Mouse (Mus musculus) urinary bladder, adult 18-20 months (tissue): ENCODE data around the gene Evl.
"Not testable (repeated sequence)": the region's sequence is repeated elsewhere in the genome, so short reads cannot be mapped to it uniquely, and the experiment has no call there.

Source experiments
- DNase-seq, 2 experiments: peaks; one replicate each; pipeline ENCODE4 v3.0.0; 2022; ENCODE audit warnings: low spot score in 2 of 2, mixed read lengths in 2 of 2

The Evl gene

DNA sequence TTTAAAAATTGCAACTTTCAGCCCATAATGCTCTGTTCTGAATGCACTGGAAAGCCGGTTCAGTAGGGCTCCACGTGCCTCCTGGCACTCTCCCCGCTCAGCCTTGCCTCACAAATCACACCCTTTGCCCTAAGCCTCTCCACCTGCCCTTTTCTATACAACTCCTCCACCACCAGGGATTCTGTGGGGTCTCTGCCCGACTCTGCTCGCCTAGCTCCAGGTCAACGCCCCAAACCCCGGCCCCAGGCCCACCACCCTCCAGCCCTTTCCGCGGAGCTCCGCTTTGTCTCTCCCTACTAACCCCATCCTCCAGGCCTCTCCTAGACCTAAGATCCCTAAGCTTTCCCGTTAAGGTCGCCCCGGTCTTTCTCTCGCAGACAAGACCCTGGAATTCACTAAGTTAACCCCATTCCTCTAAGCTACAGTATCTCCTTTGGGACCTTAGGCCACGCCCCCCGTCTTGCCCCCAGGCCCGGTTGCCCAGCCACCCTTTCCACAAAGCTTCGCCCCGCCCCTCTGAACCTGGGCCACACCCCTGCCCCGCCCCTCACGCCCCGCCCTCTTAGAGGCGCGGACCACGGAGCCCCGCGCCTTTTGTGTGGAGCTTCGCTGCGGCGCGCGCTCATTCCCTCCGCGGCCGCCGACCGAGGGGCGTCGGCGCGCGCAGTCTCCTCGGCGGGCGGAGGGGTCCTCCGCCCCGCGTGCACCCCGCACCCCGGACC lies at the start of gene Evl:
TSS of gene Evl (plus strand) at position 601 of the 722 bp plus-strand sequence.
- peak; percentile 63 to 66 for DNase-seq

DNA sequence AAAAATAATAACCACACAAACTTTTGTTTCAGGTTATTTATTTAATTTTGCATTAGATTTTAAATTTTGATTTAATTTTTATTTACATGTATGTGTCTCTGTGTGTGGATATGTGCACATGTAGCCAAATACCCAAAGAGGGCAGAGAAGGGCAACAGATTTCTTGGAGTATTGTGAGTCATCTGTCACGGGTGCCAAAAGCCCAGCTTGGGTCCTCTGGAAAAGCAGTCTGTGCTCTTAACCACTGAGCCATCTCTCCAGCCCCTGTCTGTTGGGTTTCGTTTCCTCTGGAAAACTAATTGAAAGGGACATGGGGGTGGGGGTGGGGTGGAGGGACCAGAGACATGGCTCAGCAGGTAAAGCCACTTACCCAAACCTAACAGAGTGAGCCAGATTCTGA lies 48.7 kb upstream of the Evl start:
- DNase-seq, result no peak

DNA sequence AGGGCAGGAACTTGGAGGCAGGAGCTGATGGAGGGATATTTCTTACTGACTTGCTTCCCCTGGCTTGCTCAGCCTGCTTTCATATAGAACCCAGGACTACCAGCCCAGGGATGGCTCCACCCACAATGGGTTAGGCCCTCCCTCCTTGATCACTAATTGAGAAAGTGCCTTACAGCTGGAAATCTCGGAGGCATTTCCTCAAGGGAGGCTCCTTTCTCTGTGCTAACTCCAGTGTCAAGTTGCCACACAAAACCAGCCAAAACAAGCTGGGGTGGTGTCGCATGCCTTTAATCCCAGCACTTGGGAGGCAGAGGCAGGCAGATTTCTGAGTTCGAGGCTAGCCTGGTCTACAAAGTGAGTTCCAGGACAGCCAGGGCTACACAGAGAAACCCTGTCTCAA lies 47.5 kb upstream of the Evl start:
- DNase-seq, result not testable (repeated sequence)

DNA sequence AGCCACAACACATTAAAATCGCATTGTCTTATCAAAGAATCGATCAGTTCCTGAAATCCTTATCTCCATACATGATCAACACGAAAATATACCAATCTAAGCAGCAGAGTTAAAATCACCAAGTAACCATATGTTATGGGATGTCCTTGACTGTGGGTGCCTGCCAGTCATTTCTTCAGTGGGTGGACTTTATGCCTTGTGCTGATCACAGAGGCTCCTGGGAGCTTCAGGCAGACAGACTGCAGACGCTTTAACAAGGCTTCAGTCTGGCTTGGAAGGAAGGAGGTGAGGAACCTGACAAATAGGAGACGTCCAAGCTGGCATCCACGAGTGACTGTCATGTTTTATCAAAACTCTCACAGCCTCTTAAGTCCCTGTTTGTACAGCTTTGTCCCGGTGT lies 43.9 kb upstream of the Evl start:
- no peak for DNase-seq

DNA sequence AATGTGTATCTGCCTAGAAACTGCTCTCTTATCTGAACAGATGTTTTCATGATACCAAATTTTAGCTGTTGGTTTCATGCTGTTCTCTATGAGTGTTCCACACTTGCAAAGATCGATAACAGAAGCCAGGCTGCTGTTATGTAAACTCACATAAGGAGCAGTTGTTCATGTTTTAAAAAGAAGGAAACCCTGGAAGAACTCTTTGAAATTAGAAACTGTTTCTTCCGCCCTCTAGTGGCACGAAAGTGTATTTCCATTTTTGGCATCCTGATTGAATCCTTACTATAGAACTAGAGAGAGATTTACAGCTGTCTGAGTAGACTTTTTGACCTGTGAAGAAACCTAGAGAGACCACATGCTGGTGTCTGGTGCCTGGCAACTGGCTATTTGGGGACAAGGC lies 43.5 kb upstream of the Evl start:
- no peak for DNase-seq

DNA sequence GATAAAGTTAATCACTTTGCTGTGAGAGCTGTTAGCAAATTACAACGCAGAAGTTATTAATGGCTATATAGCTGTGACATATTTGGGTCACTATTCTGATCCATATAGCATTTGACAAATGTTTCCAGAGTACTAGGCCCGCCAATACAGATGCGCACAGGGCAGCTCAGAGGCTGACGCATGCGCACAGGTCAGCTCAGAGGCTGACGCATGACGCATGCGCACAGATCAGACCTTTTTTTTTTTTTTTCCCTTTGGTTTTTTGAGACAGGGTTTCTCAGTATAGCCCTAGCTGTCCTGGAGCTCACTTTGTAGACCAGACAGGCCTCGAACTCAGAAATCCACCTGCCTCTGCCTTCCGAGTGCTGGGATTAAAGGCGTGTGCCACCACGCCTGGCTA lies 39.1 kb upstream of the Evl start:
- DNase-seq, result no peak

DNA sequence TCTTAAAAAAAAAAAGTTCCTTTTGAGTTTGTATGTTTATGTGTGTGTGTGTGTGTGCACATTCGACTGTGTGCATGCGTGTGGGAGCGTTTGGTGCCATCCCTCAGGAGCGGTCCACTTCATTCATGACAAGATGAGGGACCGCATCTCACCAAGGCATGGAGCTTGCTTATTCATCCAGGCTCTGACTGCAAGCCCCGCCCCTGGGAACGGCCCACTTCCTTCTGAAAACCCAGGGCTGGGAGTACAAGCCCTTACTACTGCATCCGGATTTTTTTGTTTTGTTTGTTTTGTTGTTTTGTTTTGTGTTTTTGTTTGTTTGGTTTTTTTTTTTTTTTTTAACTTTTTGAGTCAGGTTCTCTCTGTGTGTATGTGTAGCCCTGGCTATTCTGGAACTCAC lies 35.1 kb upstream of the Evl start:
- no peak for DNase-seq

DNA sequence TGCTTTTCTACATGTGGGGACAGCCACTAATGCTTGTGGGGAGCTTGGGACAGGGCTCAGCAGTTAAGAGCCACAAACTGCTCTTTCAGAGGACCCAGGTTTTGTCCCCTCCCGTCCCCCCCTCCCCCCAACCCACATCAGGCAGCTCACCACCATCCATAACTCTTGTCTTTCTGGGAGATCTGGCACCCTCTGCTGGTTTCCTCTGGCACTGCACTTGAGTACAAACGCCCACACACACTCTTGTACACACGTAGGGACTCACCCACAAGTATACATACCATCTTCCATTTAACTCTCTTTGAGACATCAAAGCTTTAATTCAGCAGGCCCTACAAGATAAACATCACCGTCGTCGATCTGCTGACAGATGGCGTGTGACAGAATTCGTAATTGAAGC lies 25.3 kb upstream of the Evl start:
- no peak for DNase-seq

DNA sequence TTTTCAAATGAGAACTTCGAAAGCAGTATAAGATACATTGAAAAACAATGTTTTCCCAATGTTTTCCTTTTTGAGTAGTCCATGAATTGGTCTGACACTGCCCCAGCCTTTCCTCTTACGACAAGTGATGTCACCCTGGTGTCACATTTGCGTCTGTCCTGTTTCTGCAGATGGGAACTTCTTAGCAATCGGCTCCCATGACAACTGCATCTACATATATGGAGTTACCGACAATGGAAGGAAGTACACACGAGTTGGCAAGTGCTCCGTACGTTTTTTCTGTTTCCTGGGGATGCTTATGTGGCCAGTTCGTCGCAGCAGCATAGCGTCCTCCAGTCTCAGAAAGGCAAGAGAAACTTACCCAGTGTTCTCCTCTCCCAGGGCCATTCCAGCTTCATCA lies 20.0 kb upstream of the Evl start:
- DNase-seq, result no peak

DNA sequence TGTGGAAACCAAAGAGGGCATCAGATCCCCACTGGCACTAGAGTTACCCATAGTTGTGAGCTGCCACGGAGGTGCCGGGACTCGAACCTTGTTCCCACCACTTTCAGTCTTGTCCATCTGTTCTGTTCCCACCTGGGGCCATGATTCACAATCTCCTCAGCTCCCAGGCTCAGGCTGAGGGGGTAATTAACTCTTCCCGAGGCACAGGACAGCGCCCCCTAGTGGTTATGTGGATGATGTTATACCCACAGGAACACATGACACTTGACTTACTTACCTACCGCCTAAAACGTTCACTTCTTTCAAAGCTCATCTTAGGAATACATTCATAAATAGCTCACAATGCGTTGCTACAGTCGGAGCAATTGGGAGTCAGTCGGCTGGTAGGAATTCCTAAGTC lies 18.1 kb upstream of the Evl start:
- no peak for DNase-seq

DNA sequence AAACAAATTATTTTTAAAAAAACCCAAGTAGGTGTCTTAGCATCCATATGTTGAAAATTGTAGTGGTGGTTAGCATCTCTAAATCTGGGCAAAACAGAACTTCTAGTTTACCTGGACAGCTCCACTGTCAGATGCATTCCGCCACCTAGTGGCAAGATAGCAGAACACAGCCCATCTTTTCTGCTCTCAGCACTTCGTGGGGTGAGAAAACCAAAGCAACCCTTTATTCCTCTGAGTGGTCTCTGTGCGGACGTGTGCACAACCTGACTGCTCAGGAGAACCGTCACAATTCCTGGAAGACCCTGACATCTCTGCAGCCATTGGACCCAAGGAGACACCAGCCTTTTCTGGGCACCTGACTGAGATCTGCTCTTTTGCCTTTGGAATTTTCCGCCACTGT lies 13.4 kb upstream of the Evl start:
- no peak for DNase-seq

DNA sequence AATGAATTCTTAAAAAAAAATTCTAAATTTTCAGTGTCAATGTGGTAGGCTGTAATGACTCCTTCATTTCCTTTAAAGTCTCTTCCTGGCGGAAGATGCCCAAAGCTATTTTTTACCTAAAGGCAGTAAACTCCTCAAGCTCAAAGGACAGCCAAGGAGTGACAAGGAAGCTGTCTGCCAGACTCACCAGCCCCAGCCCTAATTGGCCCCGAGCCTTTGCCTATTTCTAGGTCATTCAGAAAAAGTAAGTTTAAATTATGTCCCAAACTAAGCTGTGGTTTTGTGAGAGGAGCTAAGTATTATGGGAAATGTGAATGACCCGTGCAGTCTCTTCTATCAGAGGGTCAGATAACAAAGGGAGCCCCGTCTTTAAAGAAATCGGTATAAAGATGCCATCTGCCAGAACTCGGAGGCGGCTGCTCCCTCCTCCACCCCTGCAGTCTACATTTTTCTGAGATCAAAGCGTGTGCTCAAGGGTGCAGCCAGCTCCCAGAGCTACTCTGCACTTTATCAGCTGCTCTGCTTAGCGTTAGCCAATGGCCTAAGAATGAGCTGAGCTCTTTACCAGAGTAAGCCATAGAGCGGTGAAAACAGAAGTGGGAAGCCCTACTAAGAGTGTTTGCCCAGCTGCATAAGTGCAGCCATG lies 7.9 kb upstream of the Evl start:
- DNase-seq, result no peak

DNA sequence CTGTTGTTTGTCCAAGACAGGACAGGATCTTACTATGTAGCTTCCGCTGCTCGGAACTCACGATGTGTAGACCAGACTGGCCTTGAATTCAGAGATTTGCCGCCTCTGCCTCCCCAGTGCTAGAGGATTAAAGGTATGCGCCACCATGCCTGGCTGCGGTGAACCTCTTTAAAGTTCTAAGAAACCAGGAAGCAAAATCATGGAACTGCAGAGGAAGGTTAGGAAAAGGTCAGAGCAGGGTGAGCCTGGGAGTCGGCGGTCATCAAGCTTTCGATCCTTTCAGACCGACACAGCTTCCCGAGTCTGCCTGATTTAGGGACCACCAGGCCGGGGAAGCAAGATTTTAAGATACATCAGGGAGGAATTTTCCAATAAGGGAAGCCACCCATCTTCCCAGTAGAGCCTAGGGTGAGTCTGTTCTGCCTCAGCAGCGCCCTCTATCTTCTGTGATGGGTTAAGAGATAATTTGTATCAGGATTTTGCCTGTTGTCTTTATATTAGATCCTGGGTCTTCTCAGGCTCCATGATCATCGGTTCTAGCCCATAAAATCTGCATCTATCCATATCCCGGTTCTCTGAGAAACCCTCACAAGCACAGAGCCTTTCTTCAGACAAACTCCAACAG lies 7.2 kb upstream of the Evl start:
- DNase-seq, result no peak

DNA sequence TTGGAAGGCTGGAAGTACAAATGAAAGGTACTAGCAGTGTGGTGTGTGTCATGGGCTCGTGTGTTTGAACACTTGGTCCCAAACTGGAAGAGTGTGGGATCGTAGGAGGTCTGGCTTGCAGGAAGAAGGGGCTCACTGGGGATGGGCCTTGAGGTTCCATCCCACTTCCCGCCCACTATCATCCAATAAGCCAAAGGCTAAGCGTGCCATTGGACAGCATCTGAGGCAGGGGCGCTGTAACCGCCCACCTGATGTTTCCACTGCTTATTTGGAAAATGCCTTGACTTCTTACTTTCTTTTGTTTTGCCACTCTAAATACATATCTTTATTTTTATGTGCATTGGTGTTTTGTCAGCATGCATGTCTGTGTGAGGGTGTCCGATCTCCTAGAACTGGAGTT lies 2.8 kb upstream of the Evl start:
- no peak for DNase-seq

DNA sequence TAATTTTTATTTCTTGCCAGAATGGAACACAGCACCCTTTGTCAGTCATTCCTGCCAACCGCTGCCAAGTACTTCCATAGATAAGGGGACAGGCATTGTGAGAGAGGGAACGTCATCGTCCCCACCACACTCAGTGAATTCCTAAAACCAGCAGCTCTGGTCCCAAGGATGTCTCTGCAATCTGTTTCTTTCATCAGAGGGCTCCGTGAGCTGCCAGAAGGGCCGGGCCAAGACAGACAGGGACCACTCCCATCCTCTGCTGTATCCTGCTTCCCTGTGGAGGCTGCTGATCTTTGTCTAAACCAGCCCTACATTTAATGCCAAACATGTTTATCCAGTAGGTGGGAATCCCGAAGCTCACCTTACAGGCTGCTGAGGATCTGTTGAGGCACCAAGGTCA lies 1.4 kb upstream of the Evl start:
- no peak for DNase-seq

DNA sequence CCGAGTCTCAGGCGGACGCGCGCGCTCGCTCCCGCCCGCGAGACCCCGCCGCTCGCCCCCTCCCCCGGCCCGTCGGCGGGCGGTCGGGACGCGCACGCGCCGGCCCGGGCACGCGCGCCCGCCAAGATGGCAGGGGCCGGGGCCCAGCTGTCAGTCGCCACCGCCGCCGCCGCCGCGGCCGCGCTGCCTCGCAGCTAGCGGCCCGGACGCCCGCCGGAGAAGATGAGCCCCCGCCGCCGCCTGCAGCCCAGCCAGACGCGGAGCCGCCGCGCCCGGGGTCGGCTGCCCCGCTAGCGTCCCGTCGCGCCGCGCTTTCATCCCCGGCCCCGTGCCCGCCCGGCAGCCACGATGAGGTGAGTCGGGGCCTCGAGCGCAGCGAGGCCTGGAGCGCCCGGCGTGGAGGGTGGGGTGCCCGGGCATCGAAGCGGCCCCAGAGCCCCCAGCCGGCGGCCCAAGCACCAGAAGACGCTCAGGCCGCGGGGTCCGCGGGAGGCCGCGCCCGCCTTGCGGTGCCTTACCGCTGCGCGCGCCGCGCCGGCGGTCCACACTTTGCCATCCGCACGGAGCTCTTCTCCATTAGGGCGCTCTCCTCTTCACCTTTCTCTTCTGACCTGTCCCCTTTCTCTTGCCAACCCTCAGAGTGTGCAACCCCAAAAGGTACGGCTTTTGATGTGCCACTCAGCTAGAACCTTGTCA lies 489 bp downstream of the Evl start:
- peak in 1 of 2 experiments; percentile 32 for DNase-seq

DNA sequence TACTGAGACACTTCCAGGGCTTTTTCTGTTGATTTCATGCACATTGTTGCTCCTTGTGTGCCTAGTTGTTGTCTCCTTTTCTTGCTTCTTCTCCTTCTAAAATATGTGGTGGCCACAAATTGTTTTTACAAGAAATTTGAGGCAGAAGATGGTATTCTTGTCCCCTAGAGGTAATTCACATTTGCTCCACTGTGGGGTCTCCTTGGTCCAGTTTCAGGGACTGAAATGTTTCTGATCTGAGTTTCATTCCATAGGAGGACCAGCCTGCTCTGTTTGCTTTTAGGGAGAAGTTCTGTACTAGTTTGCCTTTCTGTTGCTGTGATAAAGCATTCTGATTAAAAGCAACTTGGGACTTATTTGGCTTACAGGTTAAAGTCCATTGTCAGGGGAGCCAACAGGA lies 3.7 kb downstream of the Evl start:
- DNase-seq, result no peak

DNA sequence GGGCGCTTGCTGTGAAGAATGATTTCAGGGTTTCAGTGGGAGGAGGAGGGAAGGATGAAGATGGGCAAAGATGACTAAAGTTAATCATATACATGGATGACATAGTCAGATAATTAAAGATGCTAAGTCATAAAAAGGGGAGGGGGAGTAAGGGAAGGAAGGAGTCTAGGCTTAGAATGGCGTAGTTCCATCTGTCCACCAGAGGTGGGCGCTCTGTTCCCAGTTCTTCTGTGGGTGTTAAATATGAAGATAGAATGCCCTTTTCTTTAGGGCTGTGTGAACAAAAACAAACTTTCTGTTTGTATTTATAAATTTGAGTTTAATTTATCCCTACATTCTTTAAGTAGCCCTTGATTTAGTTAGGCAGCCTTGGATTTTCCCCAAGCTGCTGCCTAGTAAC lies 8.7 kb downstream of the Evl start:
- DNase-seq, result no peak

DNA sequence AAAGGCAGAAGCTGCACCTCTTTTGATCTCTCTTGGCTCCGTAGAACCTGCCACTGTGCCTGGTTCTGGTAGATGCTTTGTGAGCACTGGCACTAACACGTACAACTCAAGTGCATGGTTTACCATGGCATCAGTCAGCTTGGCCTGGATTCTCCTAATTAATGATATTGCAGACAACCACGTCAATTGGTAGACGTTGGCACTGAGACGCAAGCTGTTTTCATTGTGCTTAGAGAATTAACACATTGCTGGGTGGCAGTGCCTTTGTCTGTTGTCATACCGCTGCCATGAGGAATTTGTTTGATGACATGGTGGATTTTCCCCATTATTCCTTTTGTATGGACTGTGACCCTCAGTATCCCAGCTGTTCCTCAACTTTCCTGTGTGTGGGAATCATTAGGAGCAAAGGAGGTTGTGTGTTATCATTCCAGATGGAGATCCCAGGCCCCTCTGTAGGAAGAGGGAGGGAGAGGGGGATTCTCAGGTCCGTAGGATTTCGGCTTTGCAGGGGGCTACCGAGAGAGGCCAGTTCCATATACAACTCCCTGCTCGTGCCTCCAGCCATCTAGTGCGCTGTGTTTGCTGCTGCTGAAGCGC lies 10.5 kb downstream of the Evl start:
- no peak for DNase-seq

DNA sequence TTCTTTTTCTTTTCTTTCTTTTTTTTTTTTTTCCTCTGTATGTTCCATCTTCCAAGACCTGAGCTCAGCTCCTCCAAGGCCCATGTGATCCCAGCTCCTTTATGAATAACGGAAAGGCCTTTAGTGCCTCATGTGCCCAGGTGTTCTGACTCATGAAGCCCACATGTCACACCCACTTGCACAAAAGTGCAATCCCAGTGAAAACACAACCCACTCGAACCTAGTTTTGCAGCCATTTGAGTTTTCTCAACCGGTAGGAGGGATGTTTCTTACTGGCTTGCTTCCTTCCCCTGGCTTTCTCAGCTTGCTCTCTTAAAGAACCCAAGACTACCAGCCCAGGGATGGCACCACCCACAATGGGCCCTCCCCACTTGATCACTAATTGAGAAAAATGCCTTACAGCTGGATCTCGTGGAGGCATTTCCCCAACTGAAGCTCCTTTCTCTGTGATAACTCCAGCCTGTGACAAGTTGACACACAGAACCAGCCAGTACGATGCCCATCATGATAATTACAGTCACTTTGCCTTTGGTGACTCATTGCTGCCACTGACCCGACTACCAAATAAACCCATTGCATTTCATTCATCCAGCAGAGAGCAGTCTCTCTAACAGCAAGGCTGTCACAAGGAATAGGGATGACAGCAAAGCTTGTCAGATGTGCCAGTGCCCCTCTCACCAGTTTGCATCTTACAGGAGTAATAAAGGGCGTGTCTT lies 24.8 kb downstream of the Evl start:
- DNase-seq, result no peak

DNA sequence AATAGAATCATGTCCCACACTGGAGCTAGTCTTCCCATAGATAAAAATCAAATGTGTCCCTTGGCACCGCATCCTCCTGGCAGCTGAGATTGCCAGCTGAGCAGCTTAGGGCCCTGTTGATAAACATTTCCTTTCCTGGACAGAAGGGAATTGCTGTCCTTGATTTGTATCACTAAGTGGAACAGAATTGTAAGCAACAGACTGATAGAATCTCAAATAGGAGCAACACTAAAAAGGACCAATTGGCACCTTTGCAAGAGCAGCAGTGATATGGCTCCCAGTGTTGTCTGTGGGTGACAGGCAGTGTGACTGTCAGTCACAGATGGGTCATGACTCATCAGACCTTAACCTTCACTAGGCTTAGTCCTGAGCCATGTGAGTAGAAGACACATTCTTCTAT lies 29.3 kb downstream of the Evl start:
- DNase-seq, result no peak

DNA sequence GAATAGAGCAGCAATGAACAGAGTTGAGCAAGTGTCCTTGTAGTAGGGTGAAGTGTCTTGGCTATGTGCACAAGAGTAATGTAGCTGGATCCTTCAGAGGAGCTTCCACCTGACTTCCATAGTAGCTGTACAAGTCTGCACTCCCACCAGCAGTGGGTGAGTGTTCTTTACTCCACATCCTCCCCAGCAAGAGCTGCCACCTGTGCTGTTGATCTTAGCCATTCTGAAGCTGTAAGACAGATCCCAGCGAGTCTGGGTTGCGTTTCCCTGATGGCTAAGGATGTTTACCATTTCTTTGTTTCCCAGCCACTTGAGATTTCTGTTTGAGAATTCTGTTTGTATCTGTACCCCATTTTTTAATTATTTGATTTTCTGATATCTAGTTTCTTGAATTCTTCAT lies 35.6 kb downstream of the Evl start:
- no peak for DNase-seq
